Mouse (Mus musculus): ENCODE measurements around the gene Ptch2. TPM values are rescaled to one million over a fixed set of nuclear protein-coding genes. Genes with fewer than 3 reads are reported as not detected.

The Ptch2 gene
- polyA plus RNA-seq, 1 experiment from 2014 or later: 1.3 TPM

DNA sequence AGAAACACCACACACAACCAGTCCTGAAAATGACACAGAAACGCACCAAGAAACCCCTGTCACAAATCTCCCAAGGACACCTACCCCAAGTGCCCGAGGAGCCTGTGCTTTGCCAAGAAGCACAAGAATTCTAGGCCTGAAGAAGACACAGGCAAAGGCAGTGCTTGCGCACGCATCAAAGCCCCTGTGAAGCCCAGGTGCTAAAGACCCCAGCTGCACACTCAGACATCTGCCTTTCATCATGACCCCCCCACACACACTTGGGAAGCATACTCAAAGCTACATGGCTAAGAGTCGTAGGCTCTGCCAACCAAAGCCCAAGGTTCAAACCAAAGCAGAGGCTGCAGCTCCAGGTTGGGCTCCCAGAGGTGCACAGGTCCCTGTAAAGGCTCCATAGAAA, 19.7 kb downstream of the Ptch2 start:
- H3K36me3 ChIP-seq (ENCODE audit: control insufficient read depth, insufficient read depth): peaks cover 5% of the 10 kb centered on the region; the same call in 1 of the 2 replicates
- WGBS: 89% methylated on average over 5 of the region's 5 CpGs
- no peaks in the 10 kb centered on the region for H3K9me3 ChIP-seq (ENCODE audit: control insufficient read depth)
- H3K9ac ChIP-seq (ENCODE audit: low read depth, low read length): no peak overlapping the region
- no peaks in the 10 kb centered on the region for H3K4me1 ChIP-seq (replicated peaks; ENCODE audit: control insufficient read depth, insufficient read depth, low read length)
- no peaks in the 10 kb centered on the region for H3K27me3 ChIP-seq (replicated peaks; ENCODE audit: control insufficient read depth, insufficient read depth, low read length)
- ATAC-seq: no peak
- no peak overlapping the region for H3K4me2 ChIP-seq (replicated peaks; ENCODE audit: low read depth)
- H3K4me3 ChIP-seq (ENCODE audit: low read depth, low read length): no peak overlapping the region
- no peak for TF ChIP-seq CTCF (IDR thresholded peaks at IDR 0.05; ENCODE audit: low read depth)
- no peak overlapping the region for H3K27ac ChIP-seq (ENCODE audit: low read depth, low read length)

GRCm38 (mm10) chr4:117117931-117118330, 22.1 kb downstream of the Ptch2 start:
- TF ChIP-seq CTCF (IDR thresholded peaks at IDR 0.05; ENCODE audit: low read depth): no peak
- Histone ChIP-seq H3K27ac (ENCODE audit: low read depth, low read length) (no peak overlapping the region), H3K36me3 (ENCODE audit: control insufficient read depth, insufficient read depth) (no peaks in the 10 kb centered on the region; the same call in 1 of the 2 replicates), H3K4me3 (ENCODE audit: low read depth, low read length) (no peak overlapping the region), H3K4me1 (replicated peaks; ENCODE audit: control insufficient read depth, insufficient read depth, low read length) (no peaks in the 10 kb centered on the region), H3K27me3 (replicated peaks; ENCODE audit: control insufficient read depth, insufficient read depth, low read length) (no peaks in the 10 kb centered on the region), H3K9ac (ENCODE audit: low read depth, low read length) (no peak overlapping the region), H3K4me2 (replicated peaks; ENCODE audit: low read depth) (no peak overlapping the region), H3K9me3 (ENCODE audit: control insufficient read depth) (no peaks in the 10 kb centered on the region)
- ATAC-seq: no peak
- WGBS: 87% methylated on average over 7 of the region's 7 CpGs

- Histone ChIP-seq H3K27me3 (replicated peaks; ENCODE audit: control insufficient read depth, insufficient read depth, low read length) (no peaks in the 10 kb centered on the region), H3K9ac (ENCODE audit: low read depth, low read length) (0 out of 2 replicates have a peak overlapping the region, but pooled peaks have one; percentile 28), H3K36me3 (ENCODE audit: control insufficient read depth, insufficient read depth) (no peaks in the 10 kb centered on the region; the same call in 1 of the 2 replicates), H3K27ac (ENCODE audit: low read depth, low read length) (peak overlapping the region; percentile 63; the same call in 1 of the 2 replicates), H3K4me1 (replicated peaks; ENCODE audit: control insufficient read depth, insufficient read depth, low read length) (no peaks in the 10 kb centered on the region), H3K4me3 (ENCODE audit: low read depth, low read length) (peak overlapping the region; percentile 53; the same call in 1 of the 2 replicates), H3K9me3 (ENCODE audit: control insufficient read depth) (no peaks in the 10 kb centered on the region), H3K4me2 (replicated peaks; ENCODE audit: low read depth) (peak overlapping the region; percentile 98)
- TF ChIP-seq CTCF (IDR thresholded peaks at IDR 0.05; ENCODE audit: low read depth): no peak
- ATAC-seq: no peak
- 73% methylated on average over 5 of the region's 5 CpGs for WGBS
These were observed 23.8 kb downstream of the Ptch2 start for GRCm38 (mm10) chr4:117119636-117120035.

DNA sequence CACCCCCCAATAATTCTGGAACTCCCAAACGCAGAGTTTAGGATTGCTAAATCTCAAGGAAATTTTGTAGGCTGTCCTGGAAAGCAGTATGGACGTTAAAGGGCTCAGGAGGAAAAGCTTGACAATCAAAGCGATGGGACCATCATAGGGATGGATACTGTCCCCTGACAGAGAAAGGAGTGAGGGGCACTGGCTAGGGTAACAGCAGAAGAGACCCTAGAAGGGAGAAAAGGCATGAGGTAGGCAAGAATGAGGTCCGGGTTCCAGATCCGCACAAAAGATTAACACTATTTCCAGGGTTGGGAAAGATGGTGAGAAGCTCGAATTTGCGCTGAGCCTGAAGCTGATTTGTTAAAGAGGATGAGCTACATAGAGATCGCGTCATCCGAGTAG, 24.2 kb downstream of the Ptch2 start:
- H3K9me3 ChIP-seq (ENCODE audit: control insufficient read depth): no peaks in the 10 kb centered on the region
- H3K27me3 ChIP-seq (replicated peaks; ENCODE audit: control insufficient read depth, insufficient read depth, low read length): no peaks in the 10 kb centered on the region
- peak overlapping the region; percentile 28 for H3K9ac ChIP-seq (ENCODE audit: low read depth, low read length)
- TF ChIP-seq CTCF (IDR thresholded peaks at IDR 0.05; ENCODE audit: low read depth): no peak
- no peaks in the 10 kb centered on the region; the same call in 1 of the 2 replicates for H3K36me3 ChIP-seq (ENCODE audit: control insufficient read depth, insufficient read depth)
- H3K4me2 ChIP-seq (replicated peaks; ENCODE audit: low read depth): peak overlapping the region; percentile 98
- ATAC-seq: 0 out of 2 replicates have a peak, but pooled peaks have one; percentile 2
- H3K27ac ChIP-seq (ENCODE audit: low read depth, low read length): peak overlapping the region; percentile 63
- 0 out of 2 replicates have a peak, but pooled peaks cover under 1% of the 10 kb centered on the region for H3K4me1 ChIP-seq (replicated peaks; ENCODE audit: control insufficient read depth, insufficient read depth, low read length)
- H3K4me3 ChIP-seq (ENCODE audit: low read depth, low read length): peak overlapping the region; percentile 53
- 4% methylated on average over 10 of the region's 10 CpGs for WGBS

DNA sequence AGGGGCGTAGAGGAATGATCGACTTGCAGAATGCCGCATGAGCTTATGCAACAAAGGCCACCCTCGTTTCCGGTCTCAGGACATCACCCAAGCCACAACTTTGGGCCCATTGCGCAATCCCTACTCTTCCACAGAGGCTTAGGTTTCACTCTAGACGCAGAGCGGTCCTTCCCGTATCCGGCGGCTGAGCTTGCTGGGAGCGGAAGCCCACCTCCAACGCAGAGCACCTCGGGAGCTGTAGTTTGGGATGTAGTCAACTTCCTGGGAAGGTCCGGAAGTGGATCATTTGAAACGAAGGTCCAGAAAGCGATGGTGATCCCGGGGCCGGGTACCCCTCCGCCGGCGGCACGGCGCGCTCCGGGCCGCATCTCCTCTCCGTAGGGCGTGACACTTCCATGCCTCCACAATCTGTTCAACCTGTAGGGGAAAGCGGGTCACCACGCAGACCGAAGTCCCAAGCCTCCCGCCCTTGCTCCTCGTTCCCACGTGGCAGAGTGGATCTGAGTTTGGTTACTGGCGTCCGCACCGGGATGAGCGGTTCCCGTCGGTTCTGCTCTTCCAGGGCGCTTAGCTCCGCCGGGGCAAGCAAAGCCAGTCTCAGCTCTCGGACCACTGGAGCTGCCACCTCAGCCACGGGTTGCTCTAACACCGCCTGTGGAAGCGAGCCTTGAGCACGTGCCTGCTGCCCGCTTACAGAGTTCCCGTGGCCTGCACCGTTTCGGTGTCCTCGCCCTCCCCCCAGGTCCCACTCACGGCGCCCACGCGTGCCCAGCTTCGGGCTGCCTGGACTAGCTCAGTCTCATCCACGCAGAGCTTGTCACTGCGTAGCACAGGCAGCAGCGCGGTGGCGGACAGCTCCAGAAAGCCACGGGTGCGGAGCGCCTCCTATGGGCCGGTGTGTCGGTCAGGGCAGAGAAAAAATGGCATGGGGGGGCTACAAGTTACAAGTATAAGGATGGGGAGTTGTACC, 24.9 kb downstream of the Ptch2 start:
- Histone ChIP-seq H3K9me3 (ENCODE audit: control insufficient read depth) (no peaks in the 10 kb centered on the region), H3K4me2 (replicated peaks; ENCODE audit: low read depth) (peak overlapping the region; percentile 98), H3K4me3 (ENCODE audit: low read depth, low read length) (peak overlapping the region; percentile 53), H3K27me3 (replicated peaks; ENCODE audit: control insufficient read depth, insufficient read depth, low read length) (no peaks in the 10 kb centered on the region), H3K9ac (ENCODE audit: low read depth, low read length) (peak overlapping the region; percentile 50), H3K36me3 (ENCODE audit: control insufficient read depth, insufficient read depth) (no peaks in the 10 kb centered on the region; the same call in 1 of the 2 replicates), H3K4me1 (replicated peaks; ENCODE audit: control insufficient read depth, insufficient read depth, low read length) (0 out of 2 replicates have a peak, but pooled peaks cover 7% of the 10 kb centered on the region), H3K27ac (ENCODE audit: low read depth, low read length) (peak overlapping the region; percentile 63)
- peak; percentile 88 for ATAC-seq
- WGBS: under 1% methylated on average over 69 of the region's 69 CpGs
- TF ChIP-seq CTCF (IDR thresholded peaks at IDR 0.05; ENCODE audit: low read depth): peak; percentile 96

- no peak for ATAC-seq
- WGBS: 76% methylated on average over 4 of the region's 4 CpGs
- no peak overlapping the region for H3K9ac ChIP-seq (ENCODE audit: low read depth, low read length)
- TF ChIP-seq CTCF (IDR thresholded peaks at IDR 0.05; ENCODE audit: low read depth): no peak
- H3K27ac ChIP-seq (ENCODE audit: low read depth, low read length): no peak overlapping the region
- H3K9me3 ChIP-seq (ENCODE audit: control insufficient read depth): no peaks in the 10 kb centered on the region
- H3K36me3 ChIP-seq (ENCODE audit: control insufficient read depth, insufficient read depth): no peaks in the 10 kb centered on the region; the same call in 1 of the 2 replicates
- no peak overlapping the region for H3K4me2 ChIP-seq (replicated peaks; ENCODE audit: low read depth)
- H3K4me3 ChIP-seq (ENCODE audit: low read depth, low read length): no peak overlapping the region
- H3K4me1 ChIP-seq (replicated peaks; ENCODE audit: control insufficient read depth, insufficient read depth, low read length): 0 out of 2 replicates have a peak, but pooled peaks cover 9% of the 10 kb centered on the region
- H3K27me3 ChIP-seq (replicated peaks; ENCODE audit: control insufficient read depth, insufficient read depth, low read length): no peaks in the 10 kb centered on the region
These were observed 26.3 kb downstream of the Ptch2 start for GRCm38 (mm10) chr4:117122209-117122608.

Data from intestine, postnatal 0 days (tissue).